Mouse (Mus musculus) limb, embryonic 14.5 days (tissue): ENCODE measurements around the gene Nxph3. TPM values are rescaled to one million over a fixed set of nuclear protein-coding genes. Genes with fewer than 3 reads are reported as not detected.
A peak's percentile ranks its signal among the peaks of the same experiment; 100 is the strongest.

Experiments
- ATAC-seq: fragments of 200-750 bp; cut with Nextera tagmentation; 2 replicates; pipeline ENCODE4 v1.8.0; 2017; ENCODE audit warnings: low read depth, moderate number of reproducible peaks, moderate TSS enrichment; ENCODE audit not compliant: low FRiP score
- DNase-seq: peaks from one replicate; pipeline ENCODE4 v3.0.0-alpha.2; 2015; ENCODE audit warnings: low spot score
- H3K27ac ChIP-seq: fragments of 300-500 bp; sonication (generic); replicated peaks from 2 replicates; pipeline ENCODE4 v1.5.1; 2014; ENCODE audit warnings: low read depth, mild to moderate bottlenecking, low read length, moderate library complexity, mixed read lengths
- H3K27me3 ChIP-seq: fragments of 300-500 bp; sonication (generic); 2 replicates; pipeline ENCODE4 v1.6.1; 2014; ENCODE audit warnings: low read length, mixed read lengths; ENCODE audit not compliant: control insufficient read depth, insufficient read depth
- H3K36me3 ChIP-seq: fragments of 300-500 bp; sonication (generic); 2 replicates; pipeline ENCODE4 v1.6.1; 2014; ENCODE audit warnings: mild to moderate bottlenecking, low read length, moderate library complexity, mixed read lengths; ENCODE audit not compliant: control insufficient read depth, insufficient read depth
- H3K4me1 ChIP-seq: fragments of 300-500 bp; sonication (generic); 2 replicates; pipeline ENCODE4 v1.6.1; 2014; ENCODE audit warnings: antibody characterized with exemption, low read length, mixed read lengths; ENCODE audit not compliant: control insufficient read depth, insufficient read depth
- H3K4me2 ChIP-seq: fragments of 300-500 bp; sonication (generic); replicated peaks from 2 replicates; pipeline ENCODE4 v1.6.1; 2014; ENCODE audit warnings: low read depth, mild to moderate bottlenecking, low read length, moderate library complexity; ENCODE audit not compliant: severe bottlenecking
- H3K4me3 ChIP-seq: fragments of 300-500 bp; sonication (generic); replicated peaks from 2 replicates; pipeline ENCODE4 v1.5.1; 2014; ENCODE audit warnings: low read length
- H3K9ac ChIP-seq: fragments of 300-500 bp; sonication (generic); 2 replicates; pipeline ENCODE4 v1.6.1; 2014; ENCODE audit warnings: mild to moderate bottlenecking, low read depth, low read length, moderate library complexity; ENCODE audit not compliant: severe bottlenecking
- H3K9me3 ChIP-seq: fragments of 300-500 bp; sonication (generic); 2 replicates; pipeline ENCODE4 v1.6.1; 2016; ENCODE audit warnings: low read length; ENCODE audit not compliant: control insufficient read depth
- POLR2A ChIP-seq: fragments of 200-500 bp; IDR thresholded peaks from 2 replicates; pipeline ENCODE4 v1.8.0; 2012; ENCODE audit warnings: inconsistent platforms, mild to moderate bottlenecking, moderate library complexity, borderline replicate concordance; ENCODE audit not compliant: insufficient read depth, insufficient read length; ENCODE audit errors: extremely low read depth
- WGBS: fragments of 180-500 bp; shearing (Covaris S2); extraction: QIAGEN DNeasy Blood & Tissue Kit; methylation state at CpG from one replicate; pipeline ENCODE4 v1.1.7; 2014; 5-methylcytosine and 5-hydroxymethylcytosine counted together
- polyA plus RNA-seq, 2 experiments: library from polyadenylated mRNA; depleted of rRNA in 1 of 2; stranded (reverse) in 1 of 2; unstranded in 1 of 2; fragments of >200 nt; fragmentation: Nextera tagmentation in 1 of 2; extraction: Ambion mirVana in 1 of 2; gene quantifications; 2 replicates each; pipeline versions ENCODE4 v1.2.1 to v1.2.3; 2012 to 2014

Nxph3 gene
- polyA plus RNA-seq, 2 experiments: 0.91 to 2.4 TPM

DNA sequence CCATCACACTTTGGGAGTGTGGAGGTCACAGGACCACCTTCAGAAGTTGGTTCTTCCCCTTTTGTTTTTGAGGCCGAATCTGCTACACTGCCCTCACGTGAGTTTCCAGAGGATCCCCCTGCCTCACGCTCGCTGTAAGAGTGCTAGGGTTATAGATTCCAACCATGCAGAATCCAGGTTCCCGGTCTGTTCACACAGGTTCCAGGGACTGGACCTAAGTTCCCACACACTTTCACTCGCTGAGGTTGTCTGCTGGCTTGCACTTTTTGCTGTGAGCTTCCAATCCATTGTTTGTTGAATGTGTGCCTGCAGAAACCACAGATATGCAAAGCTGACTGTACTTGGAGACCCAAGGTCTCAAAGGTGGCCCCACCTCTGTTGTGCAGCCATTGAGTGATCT, 42.7 kb upstream of the Nxph3 start:
- Histone ChIP-seq H3K36me3 (no peaks in the 10 kb centered on the region), H3K9ac (no peak overlapping the region), H3K4me2 (no peak overlapping the region), H3K4me3 (no peak overlapping the region), H3K9me3 (peaks cover 7% of the 10 kb centered on the region; the same call in 1 of the 2 replicates), H3K27me3 (no peaks in the 10 kb centered on the region), H3K27ac (no peak overlapping the region), H3K4me1 (peaks cover 16% of the 10 kb centered on the region)
- TF ChIP-seq POLR2A: no peak
- ATAC-seq (no peak), DNase-seq (no peak)
- WGBS: 71% methylated on average over 6 of the region's 6 CpGs

GRCm38 (mm10) chr11:95555279-95555678, 40.9 kb upstream of the Nxph3 start:
- DNase-seq (no peak), ATAC-seq (no peak; the same call in 1 of the 2 replicates)
- no peaks in the 10 kb centered on the region for H3K36me3 ChIP-seq
- H3K4me2 ChIP-seq: peak overlapping the region; percentile 10; the same call in 1 of the 2 replicates
- peaks cover 7% of the 10 kb centered on the region; the same call in 1 of the 2 replicates for H3K9me3 ChIP-seq
- TF ChIP-seq POLR2A: no peak
- H3K27ac ChIP-seq: 0 out of 2 replicates have a peak overlapping the region, but pooled peaks have one; percentile 19
- H3K9ac ChIP-seq: no peak overlapping the region
- H3K4me1 ChIP-seq: peaks cover 16% of the 10 kb centered on the region
- H3K4me3 ChIP-seq: no peak overlapping the region
- WGBS: 15% methylated on average over 8 of the region's 8 CpGs
- no peaks in the 10 kb centered on the region for H3K27me3 ChIP-seq

DNA sequence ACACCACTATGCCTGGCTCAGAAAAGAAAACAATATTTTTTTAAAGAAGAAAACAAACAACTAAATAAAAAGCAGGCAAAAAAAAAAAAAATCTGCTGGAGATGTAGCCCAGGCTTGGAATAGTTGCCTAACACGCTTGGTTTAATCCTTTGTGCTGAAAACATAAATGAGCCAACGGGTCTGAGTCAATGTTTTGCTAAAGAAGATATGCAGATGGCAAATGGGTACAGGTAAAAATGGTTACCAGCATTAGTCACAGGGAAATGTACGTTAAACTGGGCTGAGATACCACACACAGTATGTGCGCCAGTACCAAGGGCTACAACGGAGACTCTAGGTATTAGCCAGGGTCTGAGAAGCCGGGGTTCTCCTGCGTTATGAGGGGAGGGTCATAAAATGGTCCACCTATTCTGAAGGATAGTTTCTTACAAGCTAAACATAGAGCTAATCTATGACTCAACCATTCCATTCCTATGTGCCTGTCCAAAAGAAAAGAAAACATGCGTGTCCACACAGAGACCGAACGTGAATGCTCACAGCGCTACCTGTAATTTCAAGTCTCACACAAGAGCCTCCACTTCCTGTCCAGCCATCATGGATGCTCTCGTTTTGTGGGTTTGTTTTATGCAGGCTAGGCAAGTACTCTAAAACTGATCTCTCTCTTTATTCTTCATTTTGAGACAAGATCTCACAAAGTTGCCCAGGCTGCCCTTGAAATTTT, 36.1 kb upstream of the Nxph3 start:
- Histone ChIP-seq H3K4me1 (peaks cover 9% of the 10 kb centered on the region), H3K4me2 (no peak overlapping the region), H3K9me3 (peaks cover 7% of the 10 kb centered on the region; the same call in 1 of the 2 replicates), H3K27ac (no peak overlapping the region), H3K9ac (no peak overlapping the region), H3K4me3 (no peak overlapping the region), H3K36me3 (no peaks in the 10 kb centered on the region), H3K27me3 (no peaks in the 10 kb centered on the region)
- ATAC-seq (no peak), DNase-seq (no peak)
- TF ChIP-seq POLR2A: no peak
- 86% methylated on average over 12 of the region's 12 CpGs for WGBS

- no peak overlapping the region for H3K4me3 ChIP-seq
- peaks cover 3% of the 10 kb centered on the region; the same call in 1 of the 2 replicates for H3K4me1 ChIP-seq
- DNase-seq (no peak), ATAC-seq (no peak)
- H3K9ac ChIP-seq: no peak overlapping the region
- no peak overlapping the region for H3K4me2 ChIP-seq
- 62% methylated on average over 10 of the region's 10 CpGs for WGBS
- TF ChIP-seq POLR2A: no peak
- H3K9me3 ChIP-seq: no peaks in the 10 kb centered on the region
- H3K27me3 ChIP-seq: no peaks in the 10 kb centered on the region
- H3K36me3 ChIP-seq: no peaks in the 10 kb centered on the region
- no peak overlapping the region for H3K27ac ChIP-seq
Measured at GRCm38 (mm10) chr11:95546021-95546782, 31.8 kb upstream of the Nxph3 start.

- H3K4me2 ChIP-seq: no peak overlapping the region
- no peaks in the 10 kb centered on the region for H3K9me3 ChIP-seq
- H3K27ac ChIP-seq: no peak overlapping the region
- ATAC-seq: no peak
- no peak overlapping the region for H3K4me3 ChIP-seq
- no peaks in the 10 kb centered on the region for H3K36me3 ChIP-seq
- no peak for DNase-seq
- no peaks in the 10 kb centered on the region for H3K27me3 ChIP-seq
- no peak for TF ChIP-seq POLR2A
- H3K9ac ChIP-seq: no peak overlapping the region
- H3K4me1 ChIP-seq: peaks cover 8% of the 10 kb centered on the region; the same call in 1 of the 2 replicates
- WGBS: 81% methylated on average over 8 of the region's 8 CpGs
Measured at GRCm38 (mm10) chr11:95544546-95545327, 30.4 kb upstream of the Nxph3 start.
